Mouse (Mus musculus): ENCODE data around the gene Kirrel.

The Kirrel gene

DNA sequence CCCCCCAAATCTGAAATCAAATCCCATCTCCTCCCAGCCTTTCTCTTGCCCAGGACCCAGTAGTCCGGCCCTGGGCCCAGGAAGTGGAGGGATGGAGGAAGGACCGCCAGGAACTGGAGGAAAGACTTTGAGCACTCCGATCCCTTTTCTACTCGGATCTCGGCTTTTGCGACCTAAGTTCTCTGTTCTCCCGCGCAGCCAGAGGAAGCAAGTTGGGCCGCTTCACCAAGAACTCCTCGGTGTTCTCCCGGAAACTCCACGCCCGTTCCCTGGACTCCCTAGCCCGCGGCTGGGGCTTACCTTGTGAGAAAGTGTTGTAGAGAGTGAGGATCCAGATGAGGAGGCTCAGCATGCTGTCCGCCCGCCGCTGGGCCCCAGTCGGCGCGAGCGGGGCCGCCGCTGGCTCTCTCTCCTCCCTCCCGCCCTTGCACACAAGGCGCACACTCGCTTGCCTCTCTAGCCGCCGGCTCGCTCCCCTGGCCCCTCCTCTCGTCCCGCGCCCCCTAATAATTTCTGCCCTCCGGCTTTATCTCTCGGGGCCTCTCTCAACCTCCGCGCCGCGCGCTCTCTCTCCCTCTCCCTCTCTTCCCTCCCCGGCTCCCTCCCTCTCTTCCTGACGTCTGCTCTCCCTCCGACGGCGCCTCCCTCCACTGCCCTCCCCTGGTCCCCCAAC lies at the start of gene Kirrel:
Gene Kirrel (minus strand): TSS at position 652 of the 673 bp plus-strand sequence.
- DNase-seq: peak; percentile 77 to 83

DNA sequence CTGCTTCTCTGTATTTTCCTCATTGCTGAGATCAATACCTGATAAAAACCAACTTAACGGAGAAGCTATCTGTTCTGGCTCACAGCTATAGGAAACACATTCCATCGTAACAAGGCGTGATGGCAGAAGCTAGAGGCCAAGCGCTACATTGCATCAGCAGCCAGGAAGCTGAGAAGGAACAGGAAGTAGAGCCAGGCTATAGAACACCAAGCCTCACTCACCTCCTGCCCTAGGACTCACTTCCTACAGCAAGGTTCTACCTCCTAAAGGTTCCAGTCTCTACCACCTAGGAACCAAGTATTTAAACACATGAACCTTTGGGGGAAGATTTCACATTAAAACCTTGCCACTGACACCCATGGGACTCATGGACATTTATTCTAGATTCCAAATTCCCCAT lies 49.1 kb upstream of the Kirrel start:
- DNase-seq: no peak

DNA sequence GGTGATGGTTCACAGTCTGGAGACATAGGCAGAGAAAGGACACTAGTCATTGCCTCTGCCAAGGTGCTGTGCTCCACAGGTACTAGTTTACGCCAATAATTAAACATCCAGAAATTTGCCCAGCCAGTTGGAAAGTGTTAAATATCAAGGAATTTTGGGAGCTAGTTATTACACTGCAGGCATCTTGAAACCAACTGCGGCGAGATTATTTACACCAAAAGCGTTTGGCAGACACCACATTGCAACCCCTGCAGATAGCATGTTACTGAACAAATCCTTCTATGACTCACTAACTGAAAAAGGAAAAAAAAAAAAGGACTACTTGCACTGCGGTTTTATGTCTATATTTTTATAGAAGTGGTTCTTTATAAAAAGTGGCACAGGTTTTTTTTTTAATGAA lies 47.8 kb upstream of the Kirrel start:
- peak; percentile 16 to 33 for DNase-seq

DNA sequence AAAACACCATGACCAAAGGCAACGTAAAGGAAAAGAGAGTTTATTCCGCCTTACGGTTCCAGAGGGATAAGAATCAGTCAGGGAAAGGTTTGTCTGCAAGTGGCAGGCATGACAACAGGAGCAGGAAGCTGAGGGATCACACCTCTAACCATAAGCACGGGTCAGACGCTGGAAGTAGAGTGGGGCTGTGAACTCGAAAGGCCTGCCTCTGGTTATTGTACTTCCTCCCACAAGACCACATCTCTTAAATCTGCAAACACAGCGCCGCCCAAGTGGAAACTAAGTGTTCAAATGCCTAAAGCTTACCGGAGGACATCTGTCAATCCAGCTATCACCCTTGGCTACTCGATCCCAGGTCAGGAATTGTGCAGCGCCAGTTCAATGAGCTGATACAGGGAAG lies 40.6 kb upstream of the Kirrel start:
- no peak for DNase-seq

DNA sequence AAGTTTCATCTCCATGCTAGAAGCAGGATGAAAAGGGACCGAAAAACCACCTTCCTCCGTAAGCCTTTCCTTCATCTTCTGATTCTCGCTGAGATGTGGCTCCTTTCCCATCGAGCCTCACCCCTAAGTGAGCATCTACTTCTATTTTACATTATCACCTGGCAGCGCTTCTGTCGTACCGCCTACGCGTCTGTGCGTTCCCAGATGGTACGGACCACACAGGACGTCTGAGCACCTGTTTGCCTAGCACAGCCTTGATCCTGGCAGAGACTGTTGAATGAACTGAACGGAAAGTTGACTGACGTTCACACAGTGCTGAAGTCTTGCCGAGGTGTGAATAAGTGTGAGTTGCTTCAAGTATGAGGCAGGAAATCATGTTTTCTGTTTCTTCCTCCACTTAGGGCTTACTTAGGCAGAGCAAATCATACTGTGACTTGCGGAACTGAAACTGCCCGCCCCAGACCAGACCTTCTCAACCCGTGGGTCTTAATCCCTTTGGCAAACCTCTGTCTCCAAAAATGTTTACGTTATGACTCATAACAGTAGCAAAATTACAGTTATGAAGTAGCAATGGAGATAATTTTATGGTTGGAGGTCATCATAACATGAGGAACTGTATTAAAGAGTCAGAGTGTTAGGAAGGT lies 39.8 kb upstream of the Kirrel start:
- DNase-seq: no peak

DNA sequence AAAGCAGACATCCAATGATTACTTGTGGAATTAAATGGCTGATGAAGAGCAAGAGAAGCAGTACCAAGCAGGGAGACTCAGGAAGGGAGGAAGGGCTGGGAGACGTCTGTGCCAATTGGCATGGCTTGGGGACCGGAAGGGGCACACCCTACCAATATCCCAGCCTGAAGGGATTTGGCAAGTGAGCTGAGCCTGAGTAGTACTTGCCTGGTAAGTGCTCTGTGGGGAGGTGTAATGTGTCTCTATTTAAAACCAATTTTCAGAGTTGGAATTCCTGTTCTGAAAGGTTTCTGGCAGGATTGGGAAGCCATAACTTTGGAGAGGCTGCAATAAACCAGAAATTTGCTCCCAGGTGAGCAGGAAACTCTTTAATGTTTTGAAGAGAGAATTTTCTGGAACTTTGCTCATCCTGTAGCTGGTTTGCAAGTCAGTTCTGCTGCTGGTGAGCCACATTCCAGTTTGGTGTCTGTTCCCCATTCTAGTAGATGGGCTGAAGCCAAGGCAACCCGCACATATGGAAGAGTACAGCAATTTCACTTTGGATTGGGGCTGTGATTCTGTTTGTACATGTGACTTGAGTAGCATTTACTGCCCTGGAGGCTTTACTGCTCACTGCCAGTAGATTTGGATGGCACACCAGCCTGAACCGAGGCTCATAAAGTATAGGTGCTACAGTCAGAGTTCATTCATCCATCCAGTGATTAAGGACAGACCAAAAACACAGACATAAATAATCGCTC lies 32.0 kb upstream of the Kirrel start:
- no peak for DNase-seq

DNA sequence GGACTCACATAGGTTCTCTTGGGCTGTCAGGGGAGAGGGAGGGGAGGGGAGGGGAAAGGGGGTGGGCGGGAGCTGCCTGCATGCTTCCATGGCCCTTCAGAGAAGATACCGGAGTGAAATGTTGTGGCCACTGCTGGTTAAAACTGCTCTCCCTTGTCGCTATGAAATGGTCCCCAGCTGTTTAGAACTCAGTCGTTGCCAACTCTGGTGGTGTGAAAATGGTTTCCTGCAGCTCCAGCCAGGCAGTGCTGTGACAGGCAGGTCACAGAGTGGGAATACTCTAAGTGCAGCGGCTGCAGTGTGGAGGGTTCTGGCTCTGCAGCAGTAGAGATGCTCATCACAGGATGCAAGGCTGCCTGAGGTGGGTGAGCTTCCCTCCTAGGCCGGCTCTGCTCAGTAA lies 22.1 kb upstream of the Kirrel start:
- peak in 1 of 2 experiments; percentile 20 for DNase-seq

DNA sequence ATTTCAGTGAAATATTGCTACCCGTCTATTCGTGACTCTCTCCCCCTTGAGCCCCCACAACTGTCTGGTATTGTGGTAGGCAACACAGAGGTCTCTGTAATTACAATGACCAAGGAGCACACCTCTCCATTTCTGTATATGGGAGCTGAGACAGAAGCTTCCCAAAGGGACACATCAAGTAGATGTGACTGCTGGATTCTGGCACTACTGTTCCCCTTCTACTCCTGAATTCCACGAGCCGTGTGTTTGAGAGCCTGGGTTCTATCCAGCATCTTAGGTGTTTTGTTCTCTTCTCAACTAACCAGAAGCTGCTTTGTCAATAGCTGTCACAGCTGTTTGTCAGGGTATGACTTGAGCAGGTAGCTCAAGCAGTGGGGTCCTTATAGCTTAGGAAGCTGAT lies 20.5 kb upstream of the Kirrel start:
- DNase-seq: no peak

DNA sequence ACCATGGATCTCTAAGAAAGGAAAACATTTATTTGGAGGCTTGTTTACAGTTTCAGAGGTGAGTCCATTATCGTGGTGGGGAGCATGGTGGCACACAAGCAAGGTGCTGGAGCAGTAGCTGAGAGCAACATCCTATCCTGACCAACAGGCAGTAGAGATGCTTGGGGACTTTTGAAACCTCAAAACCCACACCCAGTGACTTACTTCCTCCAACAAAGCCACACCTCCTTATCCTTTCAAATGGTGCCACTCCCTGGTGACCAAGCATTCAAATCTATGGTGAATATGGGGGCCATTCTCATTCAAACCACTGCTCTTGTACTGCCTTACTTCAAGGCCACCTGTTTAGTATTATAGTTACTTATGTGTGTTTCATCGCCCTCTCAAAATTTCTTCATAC lies 20.0 kb upstream of the Kirrel start:
- no peak for DNase-seq

DNA sequence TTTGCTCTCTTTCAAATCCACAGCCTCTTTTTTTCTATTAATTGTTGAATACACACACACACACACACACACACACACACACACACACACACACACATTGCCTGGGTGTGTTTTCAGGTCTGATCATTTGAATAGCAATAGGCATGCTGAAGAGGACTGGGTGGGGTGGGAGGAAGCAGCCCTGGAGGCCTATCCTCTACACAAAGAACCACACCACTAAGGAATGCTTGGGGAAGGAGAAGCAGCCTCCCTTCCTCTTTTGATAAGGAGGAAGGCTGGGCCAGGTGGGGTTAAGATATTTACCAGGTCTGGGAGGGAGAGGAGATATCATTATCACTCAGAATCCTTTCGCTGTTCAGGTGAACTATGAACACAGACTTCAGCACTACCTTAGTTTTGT lies 19.2 kb upstream of the Kirrel start:
- DNase-seq: no peak

DNA sequence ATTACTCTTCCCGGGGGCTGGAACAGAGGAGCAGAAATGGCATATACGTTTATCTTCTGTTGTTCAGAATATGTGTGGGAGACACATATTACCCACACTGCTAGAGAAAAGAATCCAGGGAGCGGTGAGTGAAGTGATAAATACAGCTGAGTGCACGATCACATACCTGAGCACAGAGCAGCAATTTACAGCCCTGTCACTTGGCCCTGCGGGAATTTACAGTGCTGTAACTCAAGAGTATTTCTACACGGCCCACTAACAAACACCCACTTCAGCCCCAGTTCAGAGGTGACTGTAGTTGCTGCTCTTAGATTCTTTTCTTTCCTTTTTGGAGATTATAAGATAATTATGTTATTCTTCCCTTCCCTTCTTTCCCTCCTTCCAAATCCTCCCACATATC lies 18.8 kb upstream of the Kirrel start:
- DNase-seq: no peak

DNA sequence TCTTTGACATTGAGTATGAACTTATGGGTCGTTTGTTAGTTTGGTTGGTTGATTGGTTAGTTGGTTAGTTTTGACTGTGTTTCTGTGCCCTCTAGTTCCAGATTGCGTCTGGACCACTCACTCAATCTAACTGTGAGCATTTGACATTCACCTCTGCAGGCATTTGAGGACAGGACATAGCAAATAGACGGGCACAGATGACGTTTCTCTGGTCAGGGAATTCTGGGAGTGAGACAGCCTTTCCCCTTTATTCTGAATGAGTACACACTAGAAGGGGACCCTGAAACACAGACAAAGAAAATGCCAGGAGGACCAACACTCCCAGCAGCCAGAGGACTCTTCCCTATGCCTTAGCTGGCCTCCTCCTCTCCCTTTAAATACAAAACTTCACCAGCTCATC lies 2.1 kb upstream of the Kirrel start:
- no peak for DNase-seq

DNA sequence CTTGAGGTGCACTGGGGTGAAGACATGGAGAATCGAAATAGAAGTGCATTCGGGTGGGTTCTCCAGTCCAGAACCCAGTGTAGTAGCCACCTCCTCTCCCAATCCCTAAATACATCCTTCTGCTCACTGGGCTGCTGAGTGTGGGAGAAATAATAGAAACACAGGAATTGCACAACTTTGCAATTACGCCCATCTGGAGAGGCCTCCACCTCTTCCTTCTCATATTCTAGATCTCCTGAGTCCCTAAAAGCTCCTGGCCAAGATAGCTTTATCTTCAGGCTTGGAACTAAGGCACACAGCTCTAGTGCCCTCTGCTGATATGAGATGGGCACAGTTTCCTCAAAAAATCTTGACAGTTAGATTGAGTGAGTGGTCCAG lies 880 bp upstream of the Kirrel start:
- peak; percentile 63 to 72 for DNase-seq

DNA sequence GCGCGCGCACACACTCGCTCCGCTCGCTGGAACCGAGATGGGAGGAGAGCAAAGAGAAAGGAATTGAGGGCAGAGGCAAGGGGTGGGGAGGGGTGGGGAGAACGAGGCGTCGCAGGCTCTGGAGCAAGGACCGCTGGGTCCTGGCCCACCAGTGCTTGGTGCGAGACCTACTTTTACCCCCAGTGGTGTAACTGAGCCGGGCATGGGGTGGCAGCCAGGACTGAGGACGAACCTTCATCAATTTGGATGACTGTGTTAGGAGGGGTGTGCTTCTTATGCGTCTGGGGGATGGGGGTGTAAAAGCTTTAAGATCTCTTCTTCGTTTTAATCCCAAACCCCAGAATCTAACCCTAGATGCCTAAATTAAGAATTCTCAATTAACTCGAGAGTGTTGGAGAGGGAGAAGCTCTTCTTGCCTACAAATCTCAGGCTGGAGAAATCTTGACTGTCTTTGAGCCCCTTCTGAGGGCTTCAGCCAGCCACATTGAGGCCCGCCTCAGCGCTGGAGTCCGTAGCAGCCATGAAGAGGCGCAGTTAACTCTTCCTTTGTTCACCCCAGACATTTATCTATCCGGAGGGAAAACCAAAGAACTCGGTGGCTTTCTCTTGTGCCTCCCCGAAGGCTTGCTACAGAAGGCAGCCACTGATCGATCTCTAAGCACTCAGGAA lies 356 bp upstream of the Kirrel start:
- no peak for DNase-seq

DNA sequence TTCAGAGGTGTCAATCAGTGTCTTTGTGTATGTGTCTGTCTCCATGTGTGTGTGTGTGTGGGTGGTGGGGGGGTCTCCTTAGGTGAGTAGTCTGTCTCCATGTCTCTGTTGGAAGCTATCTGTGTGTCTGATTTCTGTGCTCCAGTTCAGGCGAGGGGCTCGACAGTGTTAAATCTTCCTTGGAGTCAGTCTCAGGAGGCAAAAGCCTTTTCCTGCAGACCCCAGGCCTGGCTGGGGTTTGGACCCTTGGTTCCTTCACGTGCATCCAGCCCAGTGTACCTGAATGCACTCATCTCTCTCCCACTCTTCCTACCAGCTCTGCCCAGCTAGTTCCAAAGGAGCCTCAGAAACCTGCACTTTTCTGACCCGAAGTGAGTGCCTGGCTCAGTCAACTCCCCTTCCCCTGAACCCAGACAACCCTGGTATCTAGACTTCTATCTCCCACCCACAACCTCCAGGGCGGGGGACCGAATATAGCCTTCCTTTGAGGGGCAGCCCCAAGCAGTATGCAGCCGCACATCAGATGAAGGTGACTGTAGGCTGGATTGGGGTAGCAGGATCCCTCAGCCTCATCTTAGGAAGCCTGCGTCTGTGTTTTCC lies 961 bp downstream of the Kirrel start:
- no peak for DNase-seq

DNA sequence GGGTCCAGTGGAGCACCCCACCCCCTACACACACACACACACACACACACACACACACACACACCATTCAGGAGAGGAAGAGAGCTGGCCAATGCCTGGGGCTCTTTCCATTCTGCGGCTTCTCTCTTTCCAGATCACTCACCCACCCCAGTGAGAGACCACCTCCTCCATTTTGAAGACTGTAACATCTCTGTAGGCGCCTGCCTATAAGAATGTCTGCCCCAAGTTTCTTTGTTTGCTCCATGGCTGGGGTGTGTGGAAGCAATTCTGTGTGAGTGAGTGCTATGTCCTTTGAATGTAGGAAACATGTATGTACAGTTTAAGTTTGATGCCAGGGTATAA lies 1.5 kb downstream of the Kirrel start:
- DNase-seq: no peak

DNA sequence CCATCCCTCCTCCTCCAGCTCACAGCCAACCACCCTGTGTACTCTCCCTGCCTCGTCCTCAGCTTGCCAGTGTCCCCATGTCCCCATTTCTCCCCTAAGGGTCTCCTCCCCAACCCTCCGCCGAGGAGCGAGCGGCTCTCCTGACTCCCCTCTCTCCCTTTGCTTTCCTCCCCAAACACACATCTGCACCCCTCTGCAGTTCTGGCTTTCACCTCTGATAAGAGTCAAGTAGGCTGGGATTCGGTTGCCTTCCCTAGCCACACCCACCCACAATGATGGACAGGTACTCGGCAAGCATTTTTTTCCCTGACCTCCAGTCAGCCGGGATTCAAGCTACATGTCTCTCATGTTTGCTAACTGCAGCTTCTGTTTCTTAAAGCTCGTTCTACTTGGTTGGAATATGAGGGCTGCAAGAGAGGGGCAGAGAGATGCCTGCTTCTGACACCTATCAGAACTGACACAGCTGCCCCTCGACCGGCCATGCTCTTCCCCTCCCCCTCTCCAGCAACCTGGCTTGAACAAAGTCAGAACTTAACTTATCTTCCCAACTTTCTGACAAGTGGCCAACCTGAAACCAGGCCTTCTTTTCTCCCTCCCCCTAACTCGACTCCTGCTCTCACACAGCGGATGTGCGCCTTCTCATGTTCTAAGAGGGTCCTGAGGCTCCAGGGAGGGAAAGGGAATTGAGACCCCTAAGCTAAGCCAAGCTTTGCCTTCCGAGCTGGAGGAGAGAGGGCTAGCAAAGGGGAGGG lies 2.0 kb downstream of the Kirrel start:
- DNase-seq: peak; percentile 50 to 58

DNA sequence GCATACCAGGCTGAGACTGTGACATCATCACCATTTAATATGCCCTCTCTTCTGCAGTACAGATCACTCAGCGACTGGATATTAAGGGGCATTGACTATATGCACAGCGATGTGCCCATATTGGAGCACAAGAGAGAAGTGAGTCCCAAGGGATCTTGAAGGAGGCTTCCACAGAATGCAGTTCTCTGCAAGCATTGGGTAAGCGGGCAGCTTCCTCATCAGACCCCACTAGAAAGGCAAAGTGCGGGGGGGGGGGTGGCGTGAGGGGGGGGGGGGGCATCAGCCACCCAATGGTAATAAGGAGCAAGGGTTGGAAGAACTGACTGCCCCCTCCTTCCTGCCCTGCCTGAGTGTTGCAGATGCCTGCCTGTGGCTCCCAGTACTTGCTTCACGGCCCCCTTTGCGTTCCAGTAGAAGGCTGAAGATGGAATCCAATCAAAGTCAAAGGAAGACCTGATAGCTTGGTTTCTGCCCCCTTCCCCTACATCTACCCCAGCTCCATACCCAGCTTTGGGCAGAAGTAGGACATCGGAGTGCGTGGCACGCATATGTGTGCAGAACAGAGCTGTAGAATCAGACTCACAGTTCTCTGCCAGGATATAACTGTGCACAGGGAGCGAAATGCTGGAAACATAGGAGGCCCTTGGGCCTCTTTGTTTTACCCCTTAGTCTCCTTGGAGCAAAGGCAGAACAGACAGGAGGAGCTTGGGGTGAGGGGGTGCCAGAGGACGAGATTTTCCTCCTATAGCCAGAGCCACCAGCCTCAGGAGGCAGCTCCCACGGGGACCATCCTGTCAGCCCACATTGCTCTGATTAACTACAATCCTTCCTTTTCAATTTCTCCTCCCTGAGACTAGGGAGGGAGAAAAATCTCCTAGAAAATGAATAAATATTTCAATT lies 3.1 kb downstream of the Kirrel start:
- peak; percentile 43 to 48 for DNase-seq

DNA sequence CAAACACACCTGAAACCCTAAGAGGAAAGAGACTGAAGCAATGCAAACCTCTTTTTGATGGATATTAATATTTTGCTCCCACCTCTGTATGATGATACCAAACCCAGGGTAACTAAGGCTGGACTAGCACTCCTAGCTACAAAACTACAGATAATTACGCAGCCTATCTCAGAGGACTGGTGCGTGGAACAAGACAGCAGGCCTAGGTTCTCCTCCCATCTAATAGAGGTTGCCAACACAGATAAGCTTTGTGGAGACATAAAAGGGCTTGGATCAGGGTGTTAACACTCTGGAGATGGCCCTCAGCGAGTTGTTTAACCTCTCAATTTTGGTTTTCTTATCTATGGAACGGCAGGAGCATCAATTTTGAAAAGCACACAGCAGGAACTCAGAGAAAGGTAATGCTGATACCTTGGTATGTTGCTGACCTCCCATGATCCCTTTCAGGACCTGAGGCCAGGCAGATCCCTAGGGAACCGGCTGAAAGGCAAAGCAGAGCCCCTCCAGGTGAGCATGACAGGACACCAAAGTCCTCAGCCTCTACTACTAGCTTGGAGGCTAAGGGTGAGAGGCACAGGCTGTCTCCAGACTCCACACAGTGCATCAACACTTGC lies 5.0 kb downstream of the Kirrel start:
- DNase-seq: no peak

DNA sequence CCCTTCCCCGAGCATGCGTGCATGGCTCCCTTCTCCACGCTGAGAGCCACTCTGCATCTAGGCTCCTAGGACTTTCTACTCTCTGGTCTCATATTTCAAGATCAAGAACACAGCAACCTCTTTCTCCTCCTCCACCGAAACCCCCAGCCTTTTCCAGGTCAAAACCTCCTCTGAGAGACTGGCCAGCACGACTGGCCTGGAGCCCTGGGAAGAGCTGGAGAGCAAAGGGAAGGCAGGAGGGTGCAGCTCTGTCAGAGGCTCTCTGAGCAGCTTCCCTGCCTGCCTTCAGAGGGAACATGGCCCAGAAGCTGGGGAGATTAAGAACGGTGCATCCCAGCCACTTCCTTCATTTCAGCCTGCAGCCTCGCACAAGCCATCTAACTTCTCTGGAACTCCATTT lies 5.8 kb downstream of the Kirrel start:
- no peak for DNase-seq

DNA sequence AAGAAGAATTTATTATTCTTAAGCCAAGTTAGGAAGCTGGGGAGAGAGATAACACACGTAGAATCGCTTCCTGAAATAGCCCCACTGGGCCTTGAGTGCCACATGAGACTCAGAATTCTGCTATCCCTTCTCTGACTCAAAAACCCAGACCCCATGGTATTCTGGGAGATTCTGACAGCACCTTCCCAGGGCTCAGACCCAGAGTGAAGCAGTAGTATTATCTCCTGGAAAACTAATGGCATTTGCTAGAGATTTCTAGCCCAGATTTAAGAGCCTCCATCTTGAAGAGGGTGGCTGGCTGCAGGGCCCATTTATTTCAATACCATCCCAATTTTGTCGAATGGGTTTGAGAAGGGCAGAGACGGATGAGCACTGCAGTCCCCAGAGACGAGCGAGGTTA lies 6.9 kb downstream of the Kirrel start:
- DNase-seq: no peak

Data from cerebellum, postnatal 10 days (tissue).